Mouse (Mus musculus): ENCODE data around the gene Map2k1. TPM values are rescaled to one million over a fixed set of nuclear protein-coding genes. Genes with fewer than 3 reads are reported as not detected.
"Not testable (repeated sequence)": the region's sequence is repeated elsewhere in the genome, so short reads cannot be mapped to it uniquely, and the experiment has no call there.

Gene Map2k1
- 74.9 and 81.7 TPM in 2 replicates for polyA plus RNA-seq (2016; fragmentation: Nextera tagmentation; extraction: Ambion mirVana)

- peaks cover 9% of the 10 kb centered on the region for H3K36me3 ChIP-seq (replicated peaks)
- H3K27ac ChIP-seq = peak within 1 kb of the TSS; percentile 94
- peak; percentile 100 for DNase-seq (ENCODE audit: extremely low spot score, low spot score)
- H3K4me3 ChIP-seq = peak within 1 kb of the TSS; percentile 92
- WGBS = under 1% methylated on average over 89 of the region's 89 CpGs
- no peaks in the 10 kb centered on the region for H3K9me3 ChIP-seq
- no peaks in the 10 kb centered on the region for H3K27me3 ChIP-seq (ENCODE audit: poor library complexity, severe bottlenecking)
- peaks cover 38% of the 10 kb centered on the region for H3K4me1 ChIP-seq
Measured at GRCm38 (mm10) chr9:64253021-64253904, at the start of gene Map2k1. TSS of gene Map2k1 (minus strand) at chr9:64253631.

DNA sequence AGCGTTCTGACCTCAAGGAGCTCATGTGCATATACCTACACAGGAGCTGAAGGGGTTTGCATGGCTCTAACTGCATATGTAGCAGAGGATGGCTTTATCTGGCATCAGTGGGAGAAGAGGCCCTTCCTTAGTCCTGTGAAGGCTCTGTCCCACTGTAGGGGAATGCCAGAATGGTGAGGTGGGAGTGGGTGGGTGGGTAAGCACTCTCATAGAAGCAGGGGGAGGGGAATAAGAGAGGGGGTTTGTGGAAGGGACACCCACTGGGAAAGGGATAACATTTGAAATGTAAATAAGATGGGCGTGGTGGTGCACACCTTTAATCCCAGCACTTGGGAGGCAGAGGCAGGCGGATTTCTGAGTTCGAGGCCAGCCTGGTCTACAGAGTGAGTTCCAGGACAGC, 49.7 kb upstream of the Map2k1 start:
- 93% methylated on average over 4 of the region's 4 CpGs for WGBS
- H3K4me3 ChIP-seq; H3K9me3 ChIP-seq; H3K27me3 ChIP-seq (ENCODE audit: poor library complexity, severe bottlenecking); DNase-seq (ENCODE audit: extremely low spot score, low spot score); H3K4me1 ChIP-seq; H3K27ac ChIP-seq: not testable (repeated sequence)
- peaks cover 99% of the 10 kb centered on the region for H3K36me3 ChIP-seq (replicated peaks)

DNA sequence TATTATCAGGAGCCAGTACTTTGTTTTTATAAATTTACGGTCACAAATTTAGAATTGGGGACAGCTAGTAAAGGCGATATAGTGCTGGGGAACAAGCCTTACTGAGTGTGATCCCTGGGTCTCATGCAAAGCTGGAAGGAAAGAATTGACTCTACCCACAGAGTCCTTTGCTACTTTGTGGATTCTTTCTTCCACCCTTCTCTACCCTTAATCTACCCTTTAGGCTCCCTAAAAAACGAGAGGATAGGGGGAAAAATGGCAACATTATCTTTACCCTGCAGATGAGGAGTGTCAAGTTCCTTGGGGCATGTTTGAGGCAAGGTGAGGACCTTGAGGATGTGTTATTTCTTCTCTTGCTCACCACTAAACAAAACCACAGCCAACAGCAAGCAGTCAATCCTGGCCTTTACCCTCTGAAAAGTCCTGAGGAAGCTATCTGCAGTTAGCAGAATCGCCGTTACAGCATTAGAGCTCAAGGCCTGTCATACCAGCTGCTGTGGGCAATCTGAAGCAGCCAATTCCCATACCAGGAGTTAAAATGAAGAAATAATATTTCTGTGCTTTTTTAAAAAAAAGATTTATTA, 29.1 kb upstream of the Map2k1 start:
- no peaks in the 10 kb centered on the region for H3K27me3 ChIP-seq (ENCODE audit: poor library complexity, severe bottlenecking)
- no peak for DNase-seq (ENCODE audit: extremely low spot score, low spot score)
- 75% methylated on average over 5 of the region's 5 CpGs for WGBS
- no peaks in the 10 kb centered on the region for H3K9me3 ChIP-seq
- peak overlapping the region; percentile 93 for H3K4me3 ChIP-seq
- H3K36me3 ChIP-seq (replicated peaks) = peaks cover 40% of the 10 kb centered on the region
- peak overlapping the region; percentile 100 for H3K27ac ChIP-seq
- H3K4me1 ChIP-seq = peaks cover 13% of the 10 kb centered on the region

DNA sequence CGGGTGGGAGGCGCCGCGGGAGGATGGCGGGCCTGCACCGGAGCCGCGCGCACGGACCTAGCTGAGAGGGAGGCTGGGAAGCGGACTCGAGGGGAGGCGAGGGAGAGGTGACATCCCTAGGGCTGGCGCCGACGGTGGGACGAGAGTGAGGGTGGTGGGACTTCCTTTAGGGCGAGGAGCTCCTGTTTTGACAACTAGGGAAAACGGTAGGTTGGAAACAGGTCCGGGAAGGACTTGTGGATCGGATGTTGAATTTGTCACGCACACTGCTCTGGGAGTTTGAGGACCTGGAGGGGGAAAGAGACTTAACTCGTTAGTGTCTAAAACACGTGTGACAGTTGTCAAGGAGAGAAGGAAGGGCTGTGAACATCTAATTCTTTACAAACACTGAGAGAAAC, 28.3 kb upstream of the Map2k1 start:
- H3K27me3 ChIP-seq (ENCODE audit: poor library complexity, severe bottlenecking) = no peaks in the 10 kb centered on the region
- WGBS = under 1% methylated on average over 24 of the region's 24 CpGs

GRCm38 (mm10) chr9:64281105-64281780, 27.8 kb upstream of the Map2k1 start, which contains the start of gene Tipin:
TSS of gene Tipin (plus strand) at chr9:64281581.
- H3K4me3 ChIP-seq = peak within 1 kb of the TSS; percentile 93
- H3K36me3 ChIP-seq (replicated peaks) = peaks cover 30% of the 10 kb centered on the region
- H3K4me1 ChIP-seq = peaks cover 13% of the 10 kb centered on the region
- H3K9me3 ChIP-seq = no peaks in the 10 kb centered on the region
- WGBS = 2% methylated on average over 46 of the region's 46 CpGs
- H3K27me3 ChIP-seq (ENCODE audit: poor library complexity, severe bottlenecking) = no peaks in the 10 kb centered on the region
- peak within 1 kb of the TSS; percentile 100 for H3K27ac ChIP-seq
- peak; percentile 96 for DNase-seq (ENCODE audit: extremely low spot score, low spot score)

More for the DNA sequence above, 28.3 kb upstream of the Map2k1 start:
- DNase-seq (ENCODE audit: extremely low spot score, low spot score) = no peak
- H3K9me3 ChIP-seq = no peaks in the 10 kb centered on the region
- peak overlapping the region; percentile 100 for H3K27ac ChIP-seq
- H3K4me3 ChIP-seq = peak overlapping the region; percentile 93
- peaks cover 13% of the 10 kb centered on the region for H3K4me1 ChIP-seq
- H3K36me3 ChIP-seq (replicated peaks) = peaks cover 33% of the 10 kb centered on the region

GRCm38 (mm10) chr9:64278665-64279310, 25.4 kb upstream of the Map2k1 start:
- no peak overlapping the region for H3K4me3 ChIP-seq
- 93% methylated on average over 6 of the region's 6 CpGs for WGBS
- H3K36me3 ChIP-seq (replicated peaks) = peaks cover 10% of the 10 kb centered on the region; the same call in 1 of the 2 replicates
- peaks cover 13% of the 10 kb centered on the region for H3K4me1 ChIP-seq
- H3K9me3 ChIP-seq = no peaks in the 10 kb centered on the region
- no peaks in the 10 kb centered on the region for H3K27me3 ChIP-seq (ENCODE audit: poor library complexity, severe bottlenecking)
- H3K27ac ChIP-seq = no peak overlapping the region
- no peak for DNase-seq (ENCODE audit: extremely low spot score, low spot score)

DNA sequence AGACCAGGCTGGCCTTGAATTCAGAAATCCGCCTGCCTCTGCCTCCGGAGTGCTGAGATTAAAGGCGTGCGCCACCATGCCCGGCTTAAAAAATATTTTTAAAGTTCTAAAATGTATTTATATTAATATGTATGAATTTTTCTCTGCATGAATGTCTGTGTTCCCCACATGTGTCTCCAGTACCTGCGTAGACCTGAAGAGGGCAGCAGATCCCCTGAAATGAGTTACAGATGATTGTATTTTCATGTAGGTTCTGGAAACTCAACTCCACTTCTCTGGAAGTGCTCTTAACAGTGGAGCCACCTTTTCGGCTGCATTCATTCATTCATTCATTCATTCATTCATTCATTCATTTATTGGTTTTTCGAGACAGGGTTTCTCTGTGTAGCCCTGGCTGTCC, 24.3 kb upstream of the Map2k1 start:
- Histone ChIP-seq H3K27me3 (ENCODE audit: poor library complexity, severe bottlenecking) (no peaks in the 10 kb centered on the region), H3K9me3 (no peaks in the 10 kb centered on the region), H3K4me1 (peaks cover 9% of the 10 kb centered on the region), H3K4me3 (no peak overlapping the region), H3K27ac (no peak overlapping the region), H3K36me3 (replicated peaks) (no peaks in the 10 kb centered on the region)
- peak; percentile 42 for DNase-seq (ENCODE audit: extremely low spot score, low spot score)
- 69% methylated on average over 8 of the region's 8 CpGs for WGBS

DNA sequence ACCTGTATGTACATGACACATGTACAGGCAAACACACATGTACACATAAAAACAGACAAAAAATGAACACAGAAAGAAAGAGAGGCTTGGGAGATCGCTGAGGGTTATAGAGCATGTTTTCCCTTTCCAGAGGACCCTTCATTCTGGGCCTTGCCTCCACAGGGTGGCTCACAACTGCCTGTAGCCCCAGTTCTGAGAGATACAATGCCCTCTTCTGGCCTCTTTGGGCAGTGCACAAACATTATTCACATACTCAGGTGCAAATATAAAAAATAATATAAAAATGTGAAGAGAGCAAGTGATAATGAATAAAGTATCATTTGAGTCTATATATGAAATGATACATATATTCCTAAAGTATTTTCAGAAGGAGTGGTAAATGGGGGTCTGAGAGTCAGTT, 21.5 kb upstream of the Map2k1 start:
- 72% methylated on average over 1 of the region's 1 CpGs for WGBS
- DNase-seq (ENCODE audit: extremely low spot score, low spot score) = no peak
- H3K9me3 ChIP-seq = no peaks in the 10 kb centered on the region
- no peak overlapping the region for H3K27ac ChIP-seq
- H3K36me3 ChIP-seq (replicated peaks) = no peaks in the 10 kb centered on the region
- H3K4me1 ChIP-seq = no peaks in the 10 kb centered on the region
- H3K4me3 ChIP-seq = no peak overlapping the region
- no peaks in the 10 kb centered on the region for H3K27me3 ChIP-seq (ENCODE audit: poor library complexity, severe bottlenecking)

- WGBS = 86% methylated on average over 4 of the region's 4 CpGs
- DNase-seq (ENCODE audit: extremely low spot score, low spot score) = no peak
Measured at GRCm38 (mm10) chr9:64274291-64274690, 20.9 kb upstream of the Map2k1 start.

DNA sequence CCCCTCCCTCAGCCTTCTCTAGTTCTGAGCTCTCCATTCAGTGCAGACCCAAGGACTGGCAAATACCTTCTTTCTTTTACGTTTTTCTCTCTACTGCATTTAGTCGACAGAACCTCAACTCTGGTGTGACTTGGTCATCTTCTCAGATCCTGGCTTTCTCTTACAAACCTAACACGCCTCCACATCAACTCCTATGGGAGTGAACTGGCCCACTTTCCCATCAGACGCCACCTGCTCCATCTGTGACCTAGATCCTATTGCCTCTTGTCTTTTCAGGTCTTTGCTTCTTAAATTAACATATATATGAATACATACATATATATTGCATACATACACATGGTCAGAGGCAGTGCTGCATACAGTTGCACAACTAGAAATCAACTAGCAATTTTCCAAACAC, 20.3 kb upstream of the Map2k1 start:
- Histone ChIP-seq H3K27me3 (ENCODE audit: poor library complexity, severe bottlenecking) (no peaks in the 10 kb centered on the region), H3K36me3 (replicated peaks) (no peaks in the 10 kb centered on the region), H3K4me1 (no peaks in the 10 kb centered on the region), H3K27ac (no peak overlapping the region), H3K9me3 (no peaks in the 10 kb centered on the region), H3K4me3 (no peak overlapping the region)
- WGBS = 77% methylated on average over 4 of the region's 4 CpGs
- DNase-seq (ENCODE audit: extremely low spot score, low spot score) = no peak

More at GRCm38 (mm10) chr9:64274291-64274690, 20.9 kb upstream of the Map2k1 start:
- Histone ChIP-seq H3K36me3 (replicated peaks) (no peaks in the 10 kb centered on the region), H3K9me3 (no peaks in the 10 kb centered on the region), H3K4me3 (no peak overlapping the region), H3K27me3 (ENCODE audit: poor library complexity, severe bottlenecking) (no peaks in the 10 kb centered on the region), H3K4me1 (no peaks in the 10 kb centered on the region), H3K27ac (no peak overlapping the region)

- Histone ChIP-seq H3K4me1 (no peaks in the 10 kb centered on the region), H3K36me3 (replicated peaks) (no peaks in the 10 kb centered on the region), H3K4me3 (no peak overlapping the region), H3K9me3 (no peaks in the 10 kb centered on the region), H3K27ac (no peak overlapping the region), H3K27me3 (ENCODE audit: poor library complexity, severe bottlenecking) (no peaks in the 10 kb centered on the region)
- 48% methylated on average over 7 of the region's 7 CpGs for WGBS
- DNase-seq (ENCODE audit: extremely low spot score, low spot score) = peak; percentile 31
Measured at GRCm38 (mm10) chr9:64272611-64273010, 19.2 kb upstream of the Map2k1 start.

DNA sequence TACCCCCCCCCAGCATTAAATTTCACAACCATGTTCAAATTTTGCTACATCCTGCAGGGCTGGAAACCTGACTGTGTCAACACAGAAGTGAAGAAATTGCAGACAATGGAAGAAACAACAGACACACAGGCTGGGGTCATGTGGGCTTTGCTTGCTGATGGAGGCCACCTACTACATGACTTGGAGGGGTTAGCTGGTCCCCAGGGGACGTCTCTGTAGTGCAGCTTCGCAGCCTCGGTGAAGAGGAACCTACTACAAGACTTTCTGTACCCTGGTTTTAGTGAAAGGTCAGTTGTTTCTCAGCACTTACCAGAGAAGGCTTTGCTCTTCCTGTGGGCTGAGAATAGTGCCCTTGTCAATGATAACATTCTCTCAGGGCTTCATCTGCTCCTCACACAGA, 17.8 kb upstream of the Map2k1 start:
- no peak for DNase-seq (ENCODE audit: extremely low spot score, low spot score)
- no peaks in the 10 kb centered on the region for H3K36me3 ChIP-seq (replicated peaks)
- H3K9me3 ChIP-seq = no peaks in the 10 kb centered on the region
- no peak overlapping the region for H3K27ac ChIP-seq
- no peaks in the 10 kb centered on the region for H3K4me1 ChIP-seq
- WGBS = 81% methylated on average over 3 of the region's 3 CpGs
- no peaks in the 10 kb centered on the region for H3K27me3 ChIP-seq (ENCODE audit: poor library complexity, severe bottlenecking)
- H3K4me3 ChIP-seq = no peak overlapping the region
